Mouse (Mus musculus) megakaryocyte, embryonic 14.5 days (primary cell): ENCODE measurements around the gene Gm36245. TPM values are rescaled to one million over a fixed set of nuclear protein-coding genes. Genes with fewer than 3 reads are reported as not detected.

Source experiments
- H3K27me3 ChIP-seq: replicated peaks from 2 replicates; pipeline ENCODE3; 2012; ENCODE audit warnings: inconsistent platforms
- H3K36me3 ChIP-seq: replicated peaks from 2 replicates; pipeline ENCODE3; 2012; ENCODE audit warnings: low read length, inconsistent platforms, mixed read lengths
- H3K4me1 ChIP-seq: 2 replicates; pipeline ENCODE4 v1.6.1; 2012; ENCODE audit warnings: inconsistent platforms
- H3K4me3 ChIP-seq: replicated peaks from 2 replicates; pipeline ENCODE3; 2012; ENCODE audit warnings: moderate library complexity, mild to moderate bottlenecking, inconsistent platforms
- H3K9me3 ChIP-seq: 2 replicates; pipeline ENCODE4 v1.6.1; 2012; ENCODE audit warnings: inconsistent platforms
- FLI1 ChIP-seq: IDR thresholded peaks from 2 replicates; pipeline ENCODE4 v1.6.1; 2012; ENCODE audit warnings: low read length, inconsistent platforms, mixed read lengths
- GATA1 ChIP-seq: IDR thresholded peaks from 3 replicates; pipeline ENCODE4 v1.6.1; 2012; ENCODE audit warnings: mixed read lengths, low read length, inconsistent platforms, borderline replicate concordance
- polyA plus RNA-seq: library from polyadenylated mRNA; stranded (reverse); fragments of >175 nt; gene quantifications from 2 replicates; pipeline ENCODE4 v1.2.3, GENCODE M21; 2012; ENCODE audit warnings: low replicate concordance; ENCODE audit not compliant: insufficient read depth

Gene Gm36245
- not detected in 2 replicates for polyA plus RNA-seq

- Histone ChIP-seq H3K36me3 (no peaks in the 10 kb centered on the region), H3K4me1 (no peaks in the 10 kb centered on the region), H3K4me3 (no peak within 1 kb of the TSS), H3K27me3 (peaks cover 3% of the 10 kb centered on the region), H3K9me3 (no peaks in the 10 kb centered on the region)
- no peak for TF ChIP-seq GATA1
- no peak for TF ChIP-seq FLI1
These were observed at the start of gene Gm36245 for GRCm38 (mm10) chr15:77598958-77599357. TSS of gene Gm36245 (plus strand) at chr15:77599258.

- no peaks in the 10 kb centered on the region for H3K36me3 ChIP-seq
These were observed 37.3 kb upstream of the Gm36245 start, which contains the start of gene 1700025B11Rik for GRCm38 (mm10) chr15:77561792-77562191. TSS of gene 1700025B11Rik (minus strand) at chr15:77561892.

GRCm38 (mm10) chr15:77563219-77563618, 35.8 kb upstream of the Gm36245 start:
- Histone ChIP-seq H3K36me3 (no peaks in the 10 kb centered on the region), H3K27me3 (no peaks in the 10 kb centered on the region), H3K4me1 (no peaks in the 10 kb centered on the region), H3K9me3 (no peaks in the 10 kb centered on the region), H3K4me3 (no peak overlapping the region)
- no peak for TF ChIP-seq GATA1
- TF ChIP-seq FLI1 = no peak

More at GRCm38 (mm10) chr15:77561792-77562191, 37.3 kb upstream of the Gm36245 start, which contains the start of gene 1700025B11Rik:
- Histone ChIP-seq H3K4me1 (no peaks in the 10 kb centered on the region), H3K4me3 (no peak within 1 kb of the TSS), H3K27me3 (no peaks in the 10 kb centered on the region), H3K9me3 (no peaks in the 10 kb centered on the region)
- TF ChIP-seq GATA1 (no peak), FLI1 (no peak)

- Histone ChIP-seq H3K4me3 (no peak overlapping the region), H3K36me3 (no peaks in the 10 kb centered on the region), H3K27me3 (peaks cover 2% of the 10 kb centered on the region), H3K4me1 (no peaks in the 10 kb centered on the region), H3K9me3 (0 out of 2 replicates have a peak, but pooled peaks cover 4% of the 10 kb centered on the region)
- TF ChIP-seq FLI1 (no peak), GATA1 (no peak)
These were observed 20.3 kb upstream of the Gm36245 start for GRCm38 (mm10) chr15:77578801-77579200.

GRCm38 (mm10) chr15:77579311-77579710, 19.7 kb upstream of the Gm36245 start:
- TF ChIP-seq GATA1 = no peak
- TF ChIP-seq FLI1 = no peak
- H3K36me3 ChIP-seq = no peaks in the 10 kb centered on the region
- no peaks in the 10 kb centered on the region for H3K4me1 ChIP-seq
- peaks cover 2% of the 10 kb centered on the region for H3K27me3 ChIP-seq
- 0 out of 2 replicates have a peak, but pooled peaks cover 4% of the 10 kb centered on the region for H3K9me3 ChIP-seq
- H3K4me3 ChIP-seq = no peak overlapping the region

- H3K4me1 ChIP-seq = no peaks in the 10 kb centered on the region
- 0 out of 2 replicates have a peak, but pooled peaks cover 4% of the 10 kb centered on the region for H3K9me3 ChIP-seq
- H3K4me3 ChIP-seq = no peak overlapping the region
- H3K36me3 ChIP-seq = no peaks in the 10 kb centered on the region
- H3K27me3 ChIP-seq = peaks cover 2% of the 10 kb centered on the region
- TF ChIP-seq GATA1 (no peak), FLI1 (no peak)
These were observed 17.4 kb upstream of the Gm36245 start for GRCm38 (mm10) chr15:77581681-77582080.

- H3K4me3 ChIP-seq = no peak overlapping the region
- TF ChIP-seq FLI1 (no peak), GATA1 (no peak)
- H3K4me1 ChIP-seq = no peaks in the 10 kb centered on the region
- no peaks in the 10 kb centered on the region for H3K36me3 ChIP-seq
- 0 out of 2 replicates have a peak, but pooled peaks cover 4% of the 10 kb centered on the region for H3K9me3 ChIP-seq
- H3K27me3 ChIP-seq = no peaks in the 10 kb centered on the region
These were observed 12.0 kb upstream of the Gm36245 start for GRCm38 (mm10) chr15:77587026-77587425.

GRCm38 (mm10) chr15:77588981-77589380, 10.1 kb upstream of the Gm36245 start:
- no peak for TF ChIP-seq FLI1
- no peak for TF ChIP-seq GATA1
- Histone ChIP-seq H3K9me3 (no peaks in the 10 kb centered on the region), H3K4me3 (no peak overlapping the region), H3K27me3 (peaks cover 4% of the 10 kb centered on the region), H3K36me3 (no peaks in the 10 kb centered on the region), H3K4me1 (no peaks in the 10 kb centered on the region)

- H3K36me3 ChIP-seq = no peaks in the 10 kb centered on the region
- H3K4me1 ChIP-seq = no peaks in the 10 kb centered on the region
- no peak for TF ChIP-seq FLI1
- TF ChIP-seq GATA1 = no peak
- no peak overlapping the region for H3K4me3 ChIP-seq
- H3K9me3 ChIP-seq = no peaks in the 10 kb centered on the region
- peaks cover 4% of the 10 kb centered on the region for H3K27me3 ChIP-seq
These were observed 8.2 kb upstream of the Gm36245 start for GRCm38 (mm10) chr15:77590881-77591280.

- no peaks in the 10 kb centered on the region for H3K36me3 ChIP-seq
- no peak for TF ChIP-seq GATA1
- no peak for TF ChIP-seq FLI1
- H3K9me3 ChIP-seq = no peaks in the 10 kb centered on the region
- H3K4me3 ChIP-seq = no peak overlapping the region
- H3K27me3 ChIP-seq = peaks cover 6% of the 10 kb centered on the region
- H3K4me1 ChIP-seq = no peaks in the 10 kb centered on the region
These were observed 5.5 kb upstream of the Gm36245 start for GRCm38 (mm10) chr15:77593557-77593956.
